Mouse (Mus musculus): ENCODE results near the gene Nrxn1. TPM values are rescaled to one million over a fixed set of nuclear protein-coding genes. Genes with fewer than 3 reads are reported as not detected.
"Not testable (repeated sequence)": the region's sequence is repeated elsewhere in the genome, so short reads cannot be mapped to it uniquely, and the experiment has no call there.

Nrxn1 gene
- polyA plus RNA-seq, 1 experiment from 2014 or later, result 1.7 TPM

DNA sequence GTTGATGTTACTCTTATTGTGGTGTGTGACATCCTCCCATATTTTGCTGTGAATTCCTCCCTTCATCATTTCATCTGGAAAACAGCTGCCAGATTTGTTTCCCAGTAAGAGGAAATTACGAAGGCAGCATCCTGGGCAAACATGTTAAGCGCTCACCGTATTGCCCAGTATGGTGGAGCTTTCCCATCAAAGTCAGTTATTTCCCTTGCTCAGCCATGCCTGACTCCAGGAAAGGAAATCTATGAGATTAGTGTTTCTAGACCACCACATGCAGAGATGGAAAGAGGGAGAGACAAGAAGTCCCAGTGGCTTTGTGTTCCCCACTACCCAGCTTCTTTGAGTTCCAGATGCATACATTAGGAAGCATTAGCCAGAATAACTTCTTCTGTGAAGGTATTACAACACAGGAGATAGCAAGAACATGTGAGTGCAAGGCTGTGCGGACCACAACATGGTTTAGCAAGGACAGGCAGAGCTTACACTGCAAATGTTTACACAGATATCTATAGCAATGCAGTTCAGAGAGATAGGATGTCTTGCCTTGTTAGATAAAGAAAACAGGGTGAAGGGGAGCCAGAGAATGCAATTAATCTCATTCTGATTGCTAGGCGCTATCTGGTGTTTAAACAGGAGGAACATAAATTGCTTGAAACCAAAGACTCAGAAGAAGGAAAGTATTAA is 839.3 kb downstream of the Nrxn1 start:
- TF ChIP-seq CTCF (IDR thresholded peaks at IDR 0.05; ENCODE audit: low read depth), result no peak
- Histone ChIP-seq H3K9me3 (replicated peaks; ENCODE audit: low read length) (no peaks in the 10 kb centered on the region), H3K4me1 (replicated peaks; ENCODE audit: insufficient read depth, low read length) (no peaks in the 10 kb centered on the region), H3K36me3 (ENCODE audit: insufficient read depth, low read length) (no peaks in the 10 kb centered on the region), H3K4me3 (replicated peaks; ENCODE audit: low read depth, low read length) (no peak overlapping the region), H3K9ac (ENCODE audit: low read depth, low read length) (no peak overlapping the region), H3K4me2 (ENCODE audit: low read length) (no peak overlapping the region), H3K27me3 (ENCODE audit: insufficient read depth, low read length) (no peaks in the 10 kb centered on the region), H3K27ac (no peak overlapping the region)
- peak; percentile 12 for DNase-seq (ENCODE audit: low spot score)
- no peak for ATAC-seq (replicated peaks; ENCODE audit: low FRiP score, low read depth)
- 31% methylated on average over 5 of the region's 5 CpGs for WGBS

DNA sequence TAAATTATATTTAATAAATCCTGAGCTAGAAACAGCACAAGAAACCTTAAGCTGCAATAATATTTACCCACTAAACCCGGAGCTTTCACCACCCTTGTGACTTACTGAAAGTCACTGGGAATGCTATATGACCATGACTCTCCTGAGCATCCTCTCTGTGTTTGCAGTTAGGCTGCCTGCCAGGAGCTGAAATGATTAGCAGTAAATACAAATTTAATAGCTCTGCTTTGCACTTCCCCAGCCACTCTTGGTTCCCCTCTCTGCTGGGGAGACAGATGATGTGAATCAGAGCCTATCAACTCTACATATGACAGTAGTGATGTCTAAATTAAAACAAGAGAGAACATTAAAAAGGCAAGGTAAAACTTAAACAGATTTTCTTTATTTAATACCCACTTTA is 840.7 kb downstream of the Nrxn1 start:
- no peak overlapping the region for H3K9ac ChIP-seq (ENCODE audit: low read depth, low read length)
- no peaks in the 10 kb centered on the region for H3K9me3 ChIP-seq (replicated peaks; ENCODE audit: low read length)
- no peak for DNase-seq (ENCODE audit: low spot score)
- no peak for TF ChIP-seq CTCF (IDR thresholded peaks at IDR 0.05; ENCODE audit: low read depth)
- 53% methylated on average over 1 of the region's 1 CpGs for WGBS
- no peaks in the 10 kb centered on the region for H3K27me3 ChIP-seq (ENCODE audit: insufficient read depth, low read length)
- H3K4me3 ChIP-seq (replicated peaks; ENCODE audit: low read depth, low read length), result no peak overlapping the region
- no peak overlapping the region for H3K27ac ChIP-seq
- no peak overlapping the region for H3K4me2 ChIP-seq (ENCODE audit: low read length)
- H3K36me3 ChIP-seq (ENCODE audit: insufficient read depth, low read length), result no peaks in the 10 kb centered on the region
- no peak for ATAC-seq (replicated peaks; ENCODE audit: low FRiP score, low read depth)
- H3K4me1 ChIP-seq (replicated peaks; ENCODE audit: insufficient read depth, low read length), result no peaks in the 10 kb centered on the region

DNA sequence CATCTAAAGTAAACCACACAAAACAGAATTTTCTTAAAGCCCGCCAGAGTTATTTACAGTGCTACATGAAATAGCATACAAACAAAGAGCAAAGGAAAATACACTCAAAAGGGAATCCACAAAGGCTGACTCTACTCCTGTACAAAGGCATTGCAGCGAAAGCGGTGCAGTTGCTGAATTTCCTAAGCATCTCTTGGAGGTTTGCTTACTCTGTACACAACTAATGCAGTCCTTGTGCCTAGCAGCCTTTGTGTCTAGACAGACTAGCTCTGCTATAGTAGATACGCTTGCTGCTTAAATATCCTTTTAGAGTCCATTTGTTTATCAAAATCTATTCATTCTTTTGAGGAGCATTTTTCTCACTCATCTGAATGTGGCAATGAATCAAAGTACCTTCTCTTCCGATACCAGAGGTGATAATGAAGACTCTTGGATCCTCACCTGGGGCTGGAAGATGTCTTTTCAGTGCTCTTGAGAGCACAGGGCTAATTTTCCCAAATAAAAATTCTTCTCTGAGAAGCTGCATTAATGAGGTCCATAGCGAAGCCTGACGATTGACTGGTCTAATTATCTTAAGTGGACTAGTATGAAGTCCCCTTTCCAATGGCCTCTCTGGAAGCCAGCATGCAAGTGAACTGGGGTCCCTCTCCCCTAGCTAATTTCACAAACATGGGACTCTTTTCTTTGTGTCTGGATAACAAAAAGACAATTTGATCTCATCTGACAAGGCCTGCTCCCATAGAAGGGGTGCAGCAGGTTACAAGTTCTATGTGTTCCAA is 845.6 kb downstream of the Nrxn1 start:
- no peak for TF ChIP-seq CTCF (IDR thresholded peaks at IDR 0.05; ENCODE audit: low read depth)
- Histone ChIP-seq H3K9me3 (replicated peaks; ENCODE audit: low read length) (no peaks in the 10 kb centered on the region), H3K4me3 (replicated peaks; ENCODE audit: low read depth, low read length) (no peak overlapping the region), H3K27ac (no peak overlapping the region), H3K4me1 (replicated peaks; ENCODE audit: insufficient read depth, low read length) (no peaks in the 10 kb centered on the region), H3K36me3 (ENCODE audit: insufficient read depth, low read length) (no peaks in the 10 kb centered on the region), H3K4me2 (ENCODE audit: low read length) (no peak overlapping the region), H3K9ac (ENCODE audit: low read depth, low read length) (no peak overlapping the region), H3K27me3 (ENCODE audit: insufficient read depth, low read length) (no peaks in the 10 kb centered on the region)
- 91% methylated on average over 7 of the region's 7 CpGs for WGBS
- no peak for DNase-seq (ENCODE audit: low spot score)
- ATAC-seq (replicated peaks; ENCODE audit: low FRiP score, low read depth), result no peak

DNA sequence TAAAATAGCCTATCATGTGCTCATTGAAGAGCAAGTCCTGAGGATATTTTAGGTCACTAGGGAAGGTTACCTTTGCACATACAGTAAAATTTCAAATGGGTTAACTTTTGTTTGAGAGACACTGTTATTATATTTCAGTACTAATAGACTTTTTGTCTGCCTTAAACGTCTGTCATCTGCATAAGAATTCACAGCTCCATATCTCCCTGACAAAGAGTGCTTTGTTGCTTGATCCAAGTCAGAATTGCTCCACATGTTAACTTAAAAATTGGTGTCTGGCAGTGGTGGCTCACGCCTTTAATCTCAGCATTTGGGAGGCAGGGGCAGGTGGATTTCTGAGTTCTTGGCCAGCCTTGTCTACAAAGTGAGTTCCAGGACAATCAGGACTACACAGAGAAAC is 848.5 kb downstream of the Nrxn1 start:
- DNase-seq (ENCODE audit: low spot score), result no peak
- Histone ChIP-seq H3K9me3 (replicated peaks; ENCODE audit: low read length) (no peaks in the 10 kb centered on the region), H3K4me3 (replicated peaks; ENCODE audit: low read depth, low read length) (no peak overlapping the region), H3K27ac (no peak overlapping the region), H3K27me3 (ENCODE audit: insufficient read depth, low read length) (no peaks in the 10 kb centered on the region), H3K9ac (ENCODE audit: low read depth, low read length) (no peak overlapping the region), H3K36me3 (ENCODE audit: insufficient read depth, low read length) (no peaks in the 10 kb centered on the region), H3K4me1 (replicated peaks; ENCODE audit: insufficient read depth, low read length) (no peaks in the 10 kb centered on the region), H3K4me2 (ENCODE audit: low read length) (no peak overlapping the region)
- no peak for TF ChIP-seq CTCF (IDR thresholded peaks at IDR 0.05; ENCODE audit: low read depth)
- WGBS, result 65% methylated on average over 2 of the region's 2 CpGs
- no peak for ATAC-seq (replicated peaks; ENCODE audit: low FRiP score, low read depth)

DNA sequence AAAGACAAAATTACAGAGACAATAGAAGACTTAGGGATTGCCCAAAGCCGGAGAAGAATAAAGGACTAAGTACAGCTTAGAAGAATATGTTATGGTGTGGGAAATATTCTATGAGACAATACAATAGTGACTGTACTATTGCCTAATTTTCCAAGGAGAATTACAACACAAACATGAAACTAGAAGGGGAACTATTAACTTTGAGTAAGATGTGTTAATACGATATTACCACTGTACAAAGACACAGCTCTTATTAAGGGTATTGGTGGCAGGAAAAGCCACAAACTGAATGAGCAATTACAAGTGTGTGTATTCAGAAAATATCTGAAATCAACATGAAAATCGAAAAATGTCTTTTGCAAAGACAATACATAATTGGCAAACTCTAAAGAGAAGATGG is 853.9 kb downstream of the Nrxn1 start:
- no peaks in the 10 kb centered on the region for H3K9me3 ChIP-seq (replicated peaks; ENCODE audit: low read length)
- DNase-seq (ENCODE audit: low spot score) (no peak), ATAC-seq (replicated peaks; ENCODE audit: low FRiP score, low read depth) (no peak)
- TF ChIP-seq CTCF (IDR thresholded peaks at IDR 0.05; ENCODE audit: low read depth), result no peak
- no peaks in the 10 kb centered on the region for H3K36me3 ChIP-seq (ENCODE audit: insufficient read depth, low read length)
- 86% methylated on average over 3 of the region's 3 CpGs for WGBS
- H3K4me1 ChIP-seq (replicated peaks; ENCODE audit: insufficient read depth, low read length), result no peaks in the 10 kb centered on the region
- H3K27ac ChIP-seq, result no peak overlapping the region
- no peak overlapping the region for H3K4me2 ChIP-seq (ENCODE audit: low read length)
- H3K4me3 ChIP-seq (replicated peaks; ENCODE audit: low read depth, low read length), result no peak overlapping the region
- H3K27me3 ChIP-seq (ENCODE audit: insufficient read depth, low read length), result no peaks in the 10 kb centered on the region
- no peak overlapping the region for H3K9ac ChIP-seq (ENCODE audit: low read depth, low read length)

DNA sequence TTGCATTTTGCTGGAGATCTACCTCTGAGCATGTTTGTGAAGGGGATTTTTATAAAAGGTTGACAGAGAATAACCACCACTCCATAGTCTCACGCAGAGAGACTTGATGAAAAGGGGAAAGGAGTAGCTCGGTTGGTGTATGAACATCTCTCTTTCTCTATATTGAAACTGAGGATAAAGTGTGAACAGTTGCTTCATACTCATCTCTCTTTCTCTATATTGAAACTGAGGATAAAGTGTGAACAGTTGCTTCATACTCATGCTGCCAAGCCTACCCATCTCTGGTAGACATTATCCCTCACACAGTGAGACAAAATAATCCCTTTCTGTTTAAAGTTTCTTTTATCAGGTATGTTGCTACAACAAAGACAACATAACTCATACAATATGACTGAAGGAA is 854.4 kb downstream of the Nrxn1 start:
- no peak for TF ChIP-seq CTCF (IDR thresholded peaks at IDR 0.05; ENCODE audit: low read depth)
- Histone ChIP-seq H3K4me2 (ENCODE audit: low read length) (no peak overlapping the region), H3K27me3 (ENCODE audit: insufficient read depth, low read length) (no peaks in the 10 kb centered on the region), H3K4me3 (replicated peaks; ENCODE audit: low read depth, low read length) (no peak overlapping the region), H3K4me1 (replicated peaks; ENCODE audit: insufficient read depth, low read length) (no peaks in the 10 kb centered on the region), H3K27ac (no peak overlapping the region), H3K36me3 (ENCODE audit: insufficient read depth, low read length) (no peaks in the 10 kb centered on the region), H3K9ac (ENCODE audit: low read depth, low read length) (no peak overlapping the region), H3K9me3 (replicated peaks; ENCODE audit: low read length) (no peaks in the 10 kb centered on the region)
- 84% methylated on average over 2 of the region's 2 CpGs for WGBS
- ATAC-seq (replicated peaks; ENCODE audit: low FRiP score, low read depth) (no peak), DNase-seq (ENCODE audit: low spot score) (no peak)

DNA sequence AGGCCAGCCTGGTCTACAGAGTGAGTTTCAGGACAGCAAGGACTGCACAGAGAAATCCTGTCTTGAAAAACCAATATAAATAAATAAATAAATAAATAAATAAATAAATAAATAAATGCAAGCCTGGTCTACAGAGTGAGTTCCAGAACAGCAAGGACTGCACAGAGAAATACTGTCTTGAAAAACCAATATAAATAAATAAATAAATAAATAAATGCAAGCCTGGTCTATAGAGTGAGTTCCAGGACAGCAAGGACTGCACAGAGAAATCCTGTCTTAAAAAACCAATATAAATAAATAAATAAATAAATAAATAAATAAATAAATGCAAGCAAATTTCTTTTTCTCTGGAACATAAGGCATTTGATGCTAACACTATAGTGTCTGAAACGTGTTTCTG is 857.2 kb downstream of the Nrxn1 start:
- not testable (repeated sequence) for H3K27ac ChIP-seq; DNase-seq (ENCODE audit: low spot score); ATAC-seq (replicated peaks; ENCODE audit: low FRiP score, low read depth); H3K27me3 ChIP-seq (ENCODE audit: insufficient read depth, low read length); H3K9me3 ChIP-seq (replicated peaks; ENCODE audit: low read length); H3K4me1 ChIP-seq (replicated peaks; ENCODE audit: insufficient read depth, low read length); H3K9ac ChIP-seq (ENCODE audit: low read depth, low read length); H3K36me3 ChIP-seq (ENCODE audit: insufficient read depth, low read length); H3K4me3 ChIP-seq (replicated peaks; ENCODE audit: low read depth, low read length); H3K4me2 ChIP-seq (ENCODE audit: low read length)
- WGBS, result 92% methylated on average over 1 of the region's 1 CpGs
